Mouse (Mus musculus): ENCODE measurements at regions not wholly inside any gene's neighbourhood (a gene's known extent, or its start where the extent isn't known, plus 50 kb on each side); places are given as distances from the start of the nearest gene placed in this dataset.
"Not testable (repeated sequence)": the region's sequence is repeated elsewhere in the genome, so short reads cannot be mapped to it uniquely, and the experiment has no call there.

DNA sequence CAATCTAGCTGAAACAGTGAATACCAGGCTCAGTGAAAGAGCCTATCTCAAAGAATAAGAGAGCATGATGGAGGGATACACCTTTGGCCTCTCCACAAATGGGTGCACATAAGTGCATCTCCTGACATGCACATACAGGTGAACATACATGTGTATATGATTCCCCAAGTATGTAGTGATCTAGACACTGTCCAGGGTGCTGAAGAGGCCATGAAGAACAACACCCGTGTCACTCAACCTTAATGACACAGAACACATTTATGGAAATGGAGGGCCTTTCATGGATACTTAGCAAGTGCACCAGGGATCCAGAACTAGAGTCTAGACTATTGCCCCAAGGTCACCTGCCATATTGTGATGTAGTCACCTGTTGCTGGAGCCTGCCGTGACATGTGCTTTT is 56.9 kb downstream of the Spata19 start:
- peak; percentile 62 for DNase-seq

- no peak for DNase-seq
Measured at GRCm38 (mm10) chr9:27453924-27454652, 57.5 kb downstream of the Spata19 start.

DNA sequence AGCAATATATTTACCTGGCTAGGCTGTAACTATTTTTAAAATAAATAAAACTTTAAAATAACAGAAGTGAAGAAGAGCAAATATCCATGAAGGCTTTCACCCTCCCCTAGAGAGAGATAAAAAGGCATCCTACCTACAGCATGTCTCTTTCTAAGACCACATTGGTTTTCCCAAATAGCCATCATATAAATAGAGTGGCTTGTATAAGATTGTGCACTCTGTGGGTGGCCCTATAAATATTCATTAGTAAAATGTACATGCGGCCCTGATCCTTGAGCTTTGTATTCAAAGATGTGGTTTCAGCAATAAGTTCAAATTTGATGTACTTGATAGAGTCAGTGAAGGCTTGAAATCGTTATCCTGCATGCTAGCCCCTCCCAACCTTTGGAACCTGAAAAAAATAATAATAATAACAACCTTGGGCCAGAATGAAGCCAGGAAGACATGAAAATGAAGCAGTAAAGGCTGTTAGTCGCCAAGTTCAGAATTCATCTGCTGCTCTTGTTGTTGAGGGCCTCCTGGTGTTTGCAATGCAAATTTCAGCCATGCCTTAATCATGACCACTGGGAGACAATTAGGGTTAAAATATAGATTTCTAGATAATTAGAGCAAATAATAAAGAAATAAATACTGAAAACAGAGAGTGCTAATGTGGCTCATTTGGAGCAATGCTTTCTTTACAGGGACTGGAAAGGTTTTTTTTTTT is 61.9 kb downstream of the Spata19 start:
- DNase-seq: no peak

GRCm38 (mm10) chr9:27461029-27461428 is 64.4 kb downstream of the Spata19 start:
- DNase-seq: no peak

DNA sequence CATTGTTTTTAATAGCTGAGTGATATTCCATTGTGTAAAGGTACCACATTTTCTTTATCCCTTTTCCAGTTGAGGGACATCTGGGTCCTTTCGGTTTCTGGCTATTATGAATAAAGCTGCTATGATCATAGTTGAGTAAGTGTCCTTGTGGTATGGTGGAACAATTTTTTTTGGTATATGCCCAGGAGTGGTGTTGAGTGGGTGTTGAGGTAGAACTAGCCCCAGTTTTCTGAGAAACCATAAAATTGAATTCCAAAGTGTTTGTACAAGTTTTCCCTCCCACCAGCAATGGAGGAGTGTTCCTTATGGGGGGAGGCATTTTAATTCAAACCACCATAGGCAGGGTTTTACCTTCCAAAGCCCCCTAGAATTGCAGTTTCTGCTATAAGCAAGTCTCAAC is 67.4 kb downstream of the Spata19 start:
- no peak for DNase-seq

DNA sequence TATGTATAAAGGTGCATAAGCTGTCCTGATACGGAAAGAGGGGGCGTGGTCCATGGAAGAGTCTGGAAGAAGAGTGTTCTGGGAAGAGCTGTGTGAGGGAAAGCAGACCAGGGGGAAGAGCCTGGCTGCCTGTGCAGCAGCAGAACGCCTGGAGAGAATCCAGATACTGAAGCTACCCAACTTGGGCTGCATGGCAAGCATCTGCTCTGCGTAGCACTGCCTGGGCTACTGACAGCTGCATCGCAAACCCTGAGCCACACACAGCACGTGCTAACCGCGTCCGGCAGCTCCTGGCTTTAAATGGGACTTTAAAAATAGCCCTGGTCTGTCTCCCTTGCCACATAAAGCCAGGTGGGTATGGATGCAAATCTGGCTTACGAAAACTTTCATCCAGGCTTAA is 78.9 kb downstream of the Spata19 start:
- DNase-seq: no peak

- no peak for DNase-seq
Measured at GRCm38 (mm10) chr9:27476636-27477035, 80.0 kb downstream of the Spata19 start.

DNA sequence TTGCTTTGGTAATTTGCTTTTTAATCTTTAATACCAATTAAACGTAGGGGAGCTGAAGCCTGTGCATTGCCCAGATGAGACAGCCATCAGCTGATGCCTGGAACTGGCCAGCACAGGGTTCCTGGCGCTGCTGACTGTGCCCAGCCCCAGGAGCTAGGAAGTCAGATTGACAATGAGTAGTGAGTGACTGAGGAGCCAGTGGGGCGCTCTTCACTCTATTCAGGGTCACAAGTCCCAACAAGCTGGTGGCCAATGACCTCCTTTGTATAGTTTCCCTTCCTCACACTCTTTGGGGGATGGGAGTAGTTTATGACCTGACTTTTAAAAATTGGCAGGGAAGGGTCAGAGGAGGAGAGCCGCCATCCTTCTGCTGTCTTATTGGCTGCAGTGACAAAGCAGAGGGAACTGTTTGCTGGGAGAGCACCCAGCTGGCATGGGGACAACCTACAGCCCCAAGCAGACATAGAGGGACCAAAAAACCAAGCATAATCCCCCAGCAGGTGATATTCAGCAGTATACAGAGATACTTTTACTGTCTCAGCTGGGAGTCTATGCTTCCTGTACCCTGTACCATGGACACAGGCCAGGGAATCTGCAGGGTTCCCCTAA is 80.6 kb downstream of the Spata19 start:
- DNase-seq: no peak

GRCm38 (mm10) chr9:27478346-27478745 is 81.7 kb downstream of the Spata19 start:
- no peak for DNase-seq

- no peak for DNase-seq
Measured at GRCm38 (mm10) chr9:27501816-27502215, 105.2 kb downstream of the Spata19 start.

DNA sequence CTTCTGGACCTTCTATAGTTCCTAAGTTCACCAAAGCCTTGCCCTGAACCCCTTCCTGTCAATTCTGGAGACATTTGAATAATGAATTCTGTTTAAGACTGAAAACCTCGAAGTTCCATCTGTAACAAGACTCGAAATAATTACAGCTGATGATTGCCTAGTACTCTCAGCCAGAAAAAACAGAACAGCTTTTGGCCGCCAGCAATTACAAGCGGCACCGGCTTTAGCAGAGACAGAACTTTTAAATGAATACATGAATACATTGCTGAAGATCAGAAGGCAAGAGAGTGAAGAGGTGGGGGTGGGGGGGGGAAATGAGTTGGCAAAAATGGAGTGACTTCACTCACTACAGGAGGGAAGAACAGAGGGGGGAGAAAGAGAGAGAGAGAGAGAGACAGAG is 112.6 kb downstream of the Spata19 start:
- no peak for DNase-seq

GRCm38 (mm10) chr9:27509711-27510110 is 113.1 kb downstream of the Spata19 start:
- DNase-seq: no peak

DNA sequence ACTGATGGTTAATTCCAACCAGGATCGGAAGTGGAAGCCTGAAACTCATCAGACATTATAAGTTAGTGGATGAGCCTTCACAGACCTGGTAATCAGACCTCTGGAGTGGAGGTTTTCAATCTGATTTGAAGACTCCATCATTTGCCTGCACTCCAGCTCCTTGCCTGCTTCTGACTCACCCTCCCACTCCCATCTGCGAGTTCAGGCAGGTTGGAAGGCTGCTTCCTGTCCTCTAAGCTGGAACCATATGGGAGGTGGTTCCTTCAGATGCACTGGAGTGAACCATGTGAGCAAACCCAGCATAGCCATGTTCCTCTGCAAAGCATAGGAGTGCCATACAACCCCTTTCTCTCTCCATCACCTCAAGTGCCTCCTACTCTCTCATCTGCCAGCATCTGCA is 114.6 kb downstream of the Spata19 start:
- DNase-seq: no peak

DNA sequence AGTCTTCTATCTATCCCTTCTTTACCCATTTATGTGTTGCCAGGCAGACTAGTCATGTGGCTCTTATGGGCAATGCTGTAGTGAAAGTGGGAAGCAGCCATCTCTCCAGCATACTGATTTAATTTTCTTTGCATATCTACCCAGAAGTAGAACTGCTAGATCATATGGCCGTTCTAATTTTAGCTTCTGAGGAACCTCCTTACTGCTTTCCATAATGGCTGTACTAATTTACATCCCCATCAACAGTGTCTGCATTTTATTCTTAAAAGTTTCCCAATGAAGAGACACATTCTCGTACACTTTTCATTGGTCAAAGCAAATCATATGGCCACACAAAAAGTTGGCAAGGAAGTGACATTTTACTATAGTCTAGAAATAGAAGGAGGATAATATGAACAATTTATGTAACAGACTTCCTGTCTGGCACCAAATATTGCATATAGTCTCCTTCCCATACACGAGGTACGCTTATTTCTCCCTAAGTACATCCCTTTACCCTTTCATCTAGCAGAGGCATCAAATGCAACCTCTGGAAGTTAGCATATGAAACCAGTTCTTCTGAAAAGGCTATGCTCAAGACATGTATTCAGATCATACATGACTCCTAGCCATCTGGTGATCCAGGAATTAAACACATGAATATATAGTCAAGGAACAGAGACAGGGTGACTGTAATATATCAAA is 119.0 kb downstream of the Spata19 start:
- no peak for DNase-seq

GRCm38 (mm10) chr9:27518031-27518430 is 121.4 kb downstream of the Spata19 start:
- DNase-seq: no peak

DNA sequence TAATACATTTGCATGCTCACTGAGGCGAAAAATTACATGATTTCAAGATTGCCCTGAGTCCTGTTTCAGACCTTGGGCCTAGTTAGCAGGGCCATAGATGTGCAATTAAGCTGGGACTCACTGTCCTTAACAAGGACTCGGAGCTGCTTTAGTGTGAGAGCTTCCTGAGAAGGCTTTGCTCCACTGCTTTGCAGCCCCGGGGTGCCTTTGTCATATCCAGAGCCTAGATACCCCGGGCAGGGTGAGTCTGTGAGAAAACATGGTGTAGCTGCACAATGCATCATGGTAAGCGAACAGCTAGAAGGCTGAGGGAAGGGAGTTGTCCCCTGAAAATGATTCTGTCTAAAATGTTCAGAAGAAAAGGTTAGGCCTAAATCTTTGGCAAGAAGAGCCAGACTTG is 123.1 kb downstream of the Spata19 start:
- DNase-seq: no peak

DNA sequence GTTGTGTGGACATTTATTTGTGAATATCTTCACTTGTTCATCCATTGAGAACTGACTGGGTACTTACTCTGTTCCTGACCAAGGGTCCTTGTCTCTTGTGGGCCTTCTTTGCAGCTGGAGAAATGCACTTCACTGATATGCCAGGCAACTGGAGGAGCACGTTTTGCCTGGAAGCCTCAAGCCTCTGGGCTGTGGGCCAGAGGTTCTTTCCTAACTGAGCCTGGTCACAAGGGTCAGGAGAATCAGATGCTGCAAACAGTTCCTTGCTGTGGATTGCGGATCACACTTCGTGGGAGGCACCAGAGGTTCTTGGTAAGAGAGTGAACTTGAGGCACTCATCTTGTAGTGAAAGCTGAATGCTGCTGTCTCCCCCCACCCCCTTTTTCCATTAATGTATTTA is 124.6 kb downstream of the Spata19 start:
- no peak for DNase-seq

DNA sequence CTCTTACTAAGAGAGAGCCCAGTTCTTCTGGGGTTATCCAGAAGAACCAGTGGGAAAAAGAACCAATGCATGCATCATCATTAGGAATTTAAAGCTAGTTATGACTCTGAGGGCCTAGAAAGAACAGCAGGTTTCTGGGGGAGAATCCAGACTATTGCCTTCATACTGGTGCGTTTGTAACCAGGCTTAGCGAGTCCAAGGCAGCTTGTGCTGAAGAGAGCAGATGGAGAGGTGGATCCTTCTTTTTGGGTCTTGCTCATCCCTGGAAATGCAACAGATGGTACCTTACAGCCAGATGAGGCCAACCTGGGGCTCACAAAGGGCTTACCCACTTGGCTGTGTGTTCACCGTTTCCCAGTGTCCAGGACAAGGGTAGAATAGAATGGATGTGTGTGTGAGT is 130.1 kb downstream of the Spata19 start:
- DNase-seq: no peak

- no peak for DNase-seq
Measured at GRCm38 (mm10) chr9:27538480-27538879, 141.9 kb downstream of the Spata19 start.

DNA sequence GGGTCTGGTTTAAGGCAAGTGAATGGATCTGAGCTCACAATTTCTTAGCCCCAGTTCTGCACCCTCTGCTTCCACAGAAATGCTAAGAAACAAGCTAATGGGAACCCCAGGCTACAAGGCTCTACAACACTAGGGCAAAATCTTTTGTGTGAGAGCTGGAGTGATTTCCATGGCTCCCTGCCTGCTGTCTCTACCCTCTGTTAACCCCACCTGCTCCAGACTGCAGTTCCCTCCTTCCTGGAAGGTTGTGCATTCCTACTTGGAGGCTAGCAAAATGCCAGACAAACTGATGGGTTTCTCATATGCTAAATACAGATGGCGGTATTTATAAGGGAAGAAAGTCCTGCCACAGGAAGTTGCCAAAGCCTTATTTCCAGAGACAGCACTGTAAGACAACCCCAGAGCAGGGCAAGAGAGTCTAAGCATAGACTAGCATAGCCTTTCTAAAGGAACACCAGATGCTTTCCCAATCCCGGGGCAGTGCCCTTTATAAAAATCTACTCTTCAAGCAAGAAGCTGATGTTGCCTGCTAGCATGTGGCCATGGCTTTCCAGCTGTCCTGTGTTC is 145.1 kb downstream of the Spata19 start:
- no peak for DNase-seq

DNA sequence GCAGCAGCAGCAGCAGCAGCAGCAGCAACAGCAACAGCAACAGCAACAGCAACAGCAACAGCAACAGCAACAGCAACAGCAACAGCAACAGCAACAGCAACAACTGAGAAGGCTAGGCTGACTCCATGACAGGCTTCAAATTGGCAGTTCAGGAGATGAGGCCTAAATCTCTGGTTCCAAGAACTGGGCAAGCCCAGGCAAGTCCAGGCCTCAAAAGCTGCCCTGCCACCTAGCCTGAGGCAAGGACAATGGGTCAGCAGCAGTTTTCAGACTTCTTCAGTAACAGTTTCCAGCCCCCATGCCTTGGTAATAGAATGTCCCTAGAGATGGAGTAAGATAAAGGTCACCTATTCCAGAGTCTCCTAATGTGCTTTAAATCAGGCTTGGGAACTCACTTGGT is 158.1 kb downstream of the Spata19 start:
- DNase-seq: not testable (repeated sequence)

- peak; percentile 25 for DNase-seq
Measured at GRCm38 (mm10) chr9:27556315-27557225, 160.0 kb downstream of the Spata19 start.
